Mouse (Mus musculus): ENCODE results near the gene Smarca4.

The Smarca4 gene

GRCm38 (mm10) chr9:21750370-21750769 lies 134.4 kb downstream of the Smarca4 start:
- DNase-seq (ENCODE audit: low read depth, low spot score), result no peak

GRCm38 (mm10) chr9:21751347-21751746 lies 135.4 kb downstream of the Smarca4 start:
- no peak for DNase-seq (ENCODE audit: low read depth, low spot score)

- DNase-seq (ENCODE audit: low read depth, low spot score), result no peak
Measured at GRCm38 (mm10) chr9:21752252-21752792, 136.4 kb downstream of the Smarca4 start.
